13 mouse cellular contexts compared by ENCODE assay signal in genomic region chr8:86651416-86651815, GRCm38 (mm10). TPM values are rescaled to one million over a fixed set of nuclear protein-coding genes. Genes with fewer than 3 reads are reported as not detected.
A peak's percentile ranks its signal among the peaks of the same experiment; 100 is the strongest.
DNase-seq lines count a peak whose midpoint lies in the region; ATAC-seq lines count a peak whose summit lies in the region.
"Had no signal": no experiment of that assay in that cellular context is flagged by ENCODE, and none has a peak within 500 bp of the region (broad histone marks: within the 10 kb centered on the region; RNA-seq: fewer than 3 reads in every experiment).

No protein-coding gene starts in this region.

- H3K27me3 ChIP-seq in hindbrain, embryonic 10.5 days (ENCODE audit: insufficient read depth, poor library complexity, severe bottlenecking): no peaks in the 10 kb centered on the region
- H3K27me3 ChIP-seq: liver, embryonic 13.5 days had no signal

- no peak overlapping the region for H3K27ac ChIP-seq in hindbrain, embryonic 10.5 days
- H3K27ac ChIP-seq: embryonic facial prominence, embryonic 10.5 days; liver, embryonic 13.5 days had no signal

- H3K4me3 ChIP-seq in hindbrain, embryonic 10.5 days: no peak overlapping the region
- H3K4me3 ChIP-seq: embryonic facial prominence, embryonic 10.5 days; liver, embryonic 13.5 days had no signal

- H3K36me3 ChIP-seq in hindbrain, embryonic 10.5 days: peaks cover 45% of the 10 kb centered on the region

- H3K9me3 ChIP-seq in hindbrain, embryonic 10.5 days: no peaks in the 10 kb centered on the region
- H3K9me3 ChIP-seq: embryonic facial prominence, embryonic 10.5 days; liver, embryonic 13.5 days had no signal

- no peaks in the 10 kb centered on the region for H3K4me1 ChIP-seq in hindbrain, embryonic 10.5 days (replicated peaks)
- H3K4me1 ChIP-seq: embryonic facial prominence, embryonic 10.5 days; liver, embryonic 13.5 days had no signal

- intact Hi-C loops in left cerebral cortex, postnatal 25 days (cut with DNase I): loop anchor here (2.0 kb wide), 1 partner anchor 55 kb away; no protein-coding TSS in a partner anchor

- DNase-seq in cerebellum, adult 11 months: peak; percentile 4
- DNase-seq in cerebellum, postnatal 4 days (ENCODE audit: low spot score in 2 of 2): no peak
- DNase-seq in brain, adult 2 months (ENCODE audit: low read depth, low spot score): peak; percentile 94
- DNase-seq in layer of hippocampus, adult 11-12 months (ENCODE audit: low spot score): peak; percentile 80
- peak; percentile 62 to 96 for DNase-seq in left cerebral cortex, postnatal 25 days (ENCODE audit: low spot score in 2 of 2)
- DNase-seq in hindbrain, embryonic 10.5 days (ENCODE audit: low spot score): no peak
- no peak for DNase-seq in gastrocnemius, adult 18-20 months (ENCODE audit: low spot score)
- DNase-seq: gastrocnemius, postnatal 36 days; heart, postnatal 4 days; kidney, postnatal 14 days; liver, embryonic 13.5 days had no signal

- no peak for ATAC-seq in megakaryocyte-erythroid progenitor cell, adult 5-6 weeks (replicated peaks; ENCODE audit: low FRiP score, low TSS enrichment, poor library complexity, severe bottlenecking)

- WGBS in hindbrain, embryonic 10.5 days: 88% methylated on average over 5 of the region's 5 CpGs

RNA-seq across cellular contexts. Expression of gene Lonp2, which starts 27.6 kb away (rescaled TPM):
- total RNA-seq in left cerebral cortex, postnatal 25 days (2021): 10 to 100 TPM; 57.6 to 63.9 TPM
- total RNA-seq in megakaryocyte-erythroid progenitor cell, adult 5-6 weeks (2014; fragmentation: Nextera tagmentation): 45.0 and 53.9 TPM in 2 replicates
- total RNA-seq in megakaryocyte-erythroid progenitor cell, adult 5-6 weeks (2017): 76.4 and 77.0 TPM in 2 replicates
- 57.6 and 69.3 TPM in 2 replicates for polyA plus RNA-seq in hindbrain, embryonic 10.5 days (2016; fragmentation: Nextera tagmentation; extraction: Ambion mirVana)
- total RNA-seq in gastrocnemius, adult 18-20 months (2021): 10 to 100 TPM; 61.9 to 70.3 TPM

Comparison
In these comparisons a context has a peak if more than half of its experiments do, and no peak if none do; other contexts are left out.
1. DNase-seq: peak in cerebellum, adult 11 months (single experiment), brain, adult 2 months (single experiment), layer of hippocampus, adult 11-12 months (single experiment) and left cerebral cortex, postnatal 25 days (2 of 2); none in cerebellum, postnatal 4 days (0 of 2), hindbrain, embryonic 10.5 days (single experiment) and gastrocnemius, adult 18-20 months (single experiment).